Mouse (Mus musculus): ENCODE data around the gene Ankrd52. TPM values are rescaled to one million over a fixed set of nuclear protein-coding genes. Genes with fewer than 3 reads are reported as not detected.

Gene Ankrd52
- polyA plus RNA-seq, 1 experiment from 2014 or later, result 8.4 TPM

DNA sequence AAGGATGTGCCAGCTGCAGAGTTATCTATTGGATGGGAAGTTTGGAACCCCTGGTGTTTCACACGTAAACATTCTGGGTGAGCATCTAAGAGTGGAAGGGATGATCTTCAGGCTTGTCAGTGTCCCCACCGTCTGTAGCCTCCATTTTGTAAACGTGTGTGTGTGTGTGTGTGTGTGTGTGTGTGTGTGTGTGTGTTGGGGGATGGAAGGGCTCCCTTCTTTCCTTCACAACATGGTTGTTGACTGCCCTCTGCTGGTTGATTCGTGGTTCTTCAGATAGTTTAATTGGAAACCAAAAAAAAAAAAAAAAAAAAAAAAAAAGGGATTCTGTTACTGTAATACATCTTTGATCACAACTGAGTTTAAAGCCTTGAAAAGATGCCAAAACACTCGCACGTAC, 78.4 kb downstream of the Ankrd52 start:
- no peak overlapping the region for H3K4me3 ChIP-seq (ENCODE audit: low read length)
- no peak for ATAC-seq (ENCODE audit: low read depth)
- WGBS, result 2% methylated on average over 6 of the region's 6 CpGs
- H3K9ac ChIP-seq (ENCODE audit: low read length), result peak overlapping the region; percentile 28; the same call in 1 of the 2 replicates
- no peak overlapping the region for H3K27ac ChIP-seq (ENCODE audit: low read length)
- peaks cover 3% of the 10 kb centered on the region; the same call in 1 of the 2 replicates for H3K4me1 ChIP-seq (replicated peaks; ENCODE audit: control insufficient read depth, insufficient read depth, low read length)
- no peaks in the 10 kb centered on the region for H3K9me3 ChIP-seq (ENCODE audit: control insufficient read depth, low read length)
- H3K36me3 ChIP-seq (ENCODE audit: control insufficient read depth, insufficient read depth, low read length), result no peaks in the 10 kb centered on the region
- no peaks in the 10 kb centered on the region for H3K27me3 ChIP-seq (ENCODE audit: control insufficient read depth, insufficient read depth, low read depth, low read length)
- peak overlapping the region; percentile 17; the same call in 1 of the 2 replicates for H3K4me2 ChIP-seq (ENCODE audit: low read depth, low read length)

DNA sequence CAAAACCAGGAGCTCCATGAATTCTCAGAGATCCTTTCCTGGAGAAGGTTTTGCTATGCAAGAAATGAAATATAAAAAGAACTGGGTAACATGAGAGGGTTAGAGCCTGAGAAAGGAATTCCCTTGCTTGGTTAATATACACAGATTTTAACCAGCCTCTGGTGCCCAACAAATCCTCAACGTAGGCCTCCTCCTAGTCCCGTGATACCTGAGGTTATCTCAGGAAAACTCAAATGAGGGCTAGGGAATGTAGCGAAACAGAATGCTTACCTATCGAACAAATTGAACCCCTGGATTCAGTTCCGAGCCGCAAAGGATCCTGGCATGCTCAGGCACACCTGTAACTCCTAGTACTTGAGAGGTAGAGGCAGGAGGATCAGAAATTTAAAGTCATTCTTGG, 80.8 kb downstream of the Ankrd52 start:
- no peaks in the 10 kb centered on the region for H3K27me3 ChIP-seq (ENCODE audit: control insufficient read depth, insufficient read depth, low read depth, low read length)
- H3K4me1 ChIP-seq (replicated peaks; ENCODE audit: control insufficient read depth, insufficient read depth, low read length), result peaks cover 11% of the 10 kb centered on the region
- no peak for ATAC-seq (ENCODE audit: low read depth)
- H3K9ac ChIP-seq (ENCODE audit: low read length), result no peak overlapping the region
- no peak overlapping the region for H3K27ac ChIP-seq (ENCODE audit: low read length)
- H3K9me3 ChIP-seq (ENCODE audit: control insufficient read depth, low read length), result no peaks in the 10 kb centered on the region
- WGBS, result 80% methylated on average over 6 of the region's 6 CpGs
- H3K4me3 ChIP-seq (ENCODE audit: low read length), result no peak overlapping the region
- H3K4me2 ChIP-seq (ENCODE audit: low read depth, low read length), result 0 out of 2 replicates have a peak overlapping the region, but pooled peaks have one; percentile 74
- H3K36me3 ChIP-seq (ENCODE audit: control insufficient read depth, insufficient read depth, low read length), result peaks cover 6% of the 10 kb centered on the region

Small RNA genes lying within 50 kb of the gene (microRNA-seq; reads per million reads assigned to microRNA genes)
- not detected for gene Gm25361
- not detected for gene Gm26308
- not detected for gene Mir6914
- gene Mir6915, result not detected
- gene Mir8105, result 0.99 reads per million

Other genes starting within 250 kb of the Ankrd52 start
- gene Rbms2, start 196.8 kb upstream of the Ankrd52 start, polyA plus RNA-seq (2015; fragmentation: Nextera tagmentation; extraction: Ambion mirVana), result 37.4 and 40.7 TPM in 2 replicates
- gene Gls2, start 182.7 kb upstream of the Ankrd52 start, polyA plus RNA-seq (2015; fragmentation: Nextera tagmentation; extraction: Ambion mirVana), result 1.6 and 1.7 TPM in 2 replicates
- gene Spryd4, start 165.3 kb upstream of the Ankrd52 start, polyA plus RNA-seq (2015; fragmentation: Nextera tagmentation; extraction: Ambion mirVana), result 24.1 and 24.5 TPM in 2 replicates
- not detected in 2 replicates for gene Mip, start 151.3 kb upstream of the Ankrd52 start, polyA plus RNA-seq (2015; fragmentation: Nextera tagmentation; extraction: Ambion mirVana)
- 52.1 and 58.4 TPM in 2 replicates for gene Timeless, start 145.1 kb upstream of the Ankrd52 start, polyA plus RNA-seq (2015; fragmentation: Nextera tagmentation; extraction: Ambion mirVana)
- 0.14 and 0.63 TPM in 2 replicates for gene Apon, start 123.0 kb upstream of the Ankrd52 start, polyA plus RNA-seq (2015; fragmentation: Nextera tagmentation; extraction: Ambion mirVana)
- gene Apof, start 108.4 kb upstream of the Ankrd52 start, polyA plus RNA-seq (2015; fragmentation: Nextera tagmentation; extraction: Ambion mirVana), result 0.43 and 2.6 TPM in 2 replicates
- gene Stat2, start 106.6 kb upstream of the Ankrd52 start, polyA plus RNA-seq (2015; fragmentation: Nextera tagmentation; extraction: Ambion mirVana), result 12.3 and 13.1 TPM in 2 replicates
- gene Il23a, start 78.4 kb upstream of the Ankrd52 start, polyA plus RNA-seq (2015; fragmentation: Nextera tagmentation; extraction: Ambion mirVana), result 0.34 and 0.38 TPM in 2 replicates
- 38.7 and 39.8 TPM in 2 replicates for gene Pan2, start 73.8 kb upstream of the Ankrd52 start, polyA plus RNA-seq (2015; fragmentation: Nextera tagmentation; extraction: Ambion mirVana)
- 326 and 347 TPM in 2 replicates for gene Cnpy2, start 54.7 kb upstream of the Ankrd52 start, polyA plus RNA-seq (2015; fragmentation: Nextera tagmentation; extraction: Ambion mirVana)
- gene Cs, start 39.4 kb upstream of the Ankrd52 start, polyA plus RNA-seq (2015; fragmentation: Nextera tagmentation; extraction: Ambion mirVana), result 171 TPM in 2 replicates
- 3.7 and 4.6 TPM in 2 replicates for gene Coq10a, start 8.1 kb upstream of the Ankrd52 start, polyA plus RNA-seq (2015; fragmentation: Nextera tagmentation; extraction: Ambion mirVana)
- gene Slc39a5, start 24.1 kb downstream of the Ankrd52 start, polyA plus RNA-seq (2015; fragmentation: Nextera tagmentation; extraction: Ambion mirVana), result 0.13 and 1.0 TPM in 2 replicates
- gene Nabp2, start 34.4 kb downstream of the Ankrd52 start, polyA plus RNA-seq (2015; fragmentation: Nextera tagmentation; extraction: Ambion mirVana), result 67.7 and 74.5 TPM in 2 replicates
- gene Rnf41, start 34.5 kb downstream of the Ankrd52 start, polyA plus RNA-seq (2015; fragmentation: Nextera tagmentation; extraction: Ambion mirVana), result 41.4 and 42.7 TPM in 2 replicates
- gene Smarcc2, start 82.1 kb downstream of the Ankrd52 start, polyA plus RNA-seq (2015; fragmentation: Nextera tagmentation; extraction: Ambion mirVana), result 71.3 and 76.4 TPM in 2 replicates
- 1,564 and 1,684 TPM in 2 replicates for gene Myl6, start 117.0 kb downstream of the Ankrd52 start, polyA plus RNA-seq (2015; fragmentation: Nextera tagmentation; extraction: Ambion mirVana)
- gene Myl6b, start 121.6 kb downstream of the Ankrd52 start, polyA plus RNA-seq (2015; fragmentation: Nextera tagmentation; extraction: Ambion mirVana), result 3.5 and 5.1 TPM in 2 replicates
- gene Esyt1, start 148.8 kb downstream of the Ankrd52 start, polyA plus RNA-seq (2015; fragmentation: Nextera tagmentation; extraction: Ambion mirVana), result 32.5 and 34.4 TPM in 2 replicates
- 10.9 and 11.9 TPM in 2 replicates for gene Zc3h10, start 170.7 kb downstream of the Ankrd52 start, polyA plus RNA-seq (2015; fragmentation: Nextera tagmentation; extraction: Ambion mirVana)
- gene Rpl41, start 172.2 kb downstream of the Ankrd52 start, polyA plus RNA-seq (2015; fragmentation: Nextera tagmentation; extraction: Ambion mirVana), result 4,142 and 4,423 TPM in 2 replicates
- gene Pa2g4, start 188.9 kb downstream of the Ankrd52 start, polyA plus RNA-seq (2015; fragmentation: Nextera tagmentation; extraction: Ambion mirVana), result 161 and 167 TPM in 2 replicates
- gene Erbb3, start 212.5 kb downstream of the Ankrd52 start, polyA plus RNA-seq (2015; fragmentation: Nextera tagmentation; extraction: Ambion mirVana), result 26.9 and 27.6 TPM in 2 replicates
- 720 and 793 TPM in 2 replicates for gene Rps26, start 249.6 kb downstream of the Ankrd52 start, polyA plus RNA-seq (2015; fragmentation: Nextera tagmentation; extraction: Ambion mirVana)

Measured in lung, embryonic 16.5 days (tissue).